Mouse (Mus musculus): Measurements from ENCODE around the gene Prl2c5.
"Not testable (repeated sequence)": the region's sequence is repeated elsewhere in the genome, so short reads cannot be mapped to it uniquely, and the experiment has no call there.

DNA sequence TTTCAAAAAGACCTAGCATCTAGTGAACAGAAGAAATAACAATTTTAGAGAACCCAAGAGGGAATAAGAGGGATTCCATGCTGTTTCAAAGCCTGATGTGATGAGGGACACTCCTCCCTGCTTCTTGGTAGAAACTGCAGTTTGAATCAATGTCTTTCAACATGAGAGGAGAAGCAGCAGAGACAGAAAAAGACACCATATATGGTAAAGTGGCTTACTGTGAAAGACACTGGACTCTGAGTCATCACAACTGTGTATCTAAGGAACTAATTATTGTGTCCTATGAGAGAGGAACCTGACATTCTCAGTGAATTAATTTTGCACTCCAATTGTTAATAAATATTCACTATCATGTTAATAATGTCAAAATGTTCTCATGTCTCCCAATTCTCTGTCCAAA, 28.7 kb downstream of the Prl2c5 start:
- not testable (repeated sequence) for TF ChIP-seq CTCF (IDR thresholded peaks at IDR 0.05); POLR2A (IDR thresholded peaks at IDR 0.05; ENCODE audit: insufficient read depth, low read depth, low read length); EP300 (IDR thresholded peaks at IDR 0.05; ENCODE audit: insufficient read depth, low read depth, low read length)
